Mouse (Mus musculus): ENCODE data around the gene Pfkp.

DNA sequence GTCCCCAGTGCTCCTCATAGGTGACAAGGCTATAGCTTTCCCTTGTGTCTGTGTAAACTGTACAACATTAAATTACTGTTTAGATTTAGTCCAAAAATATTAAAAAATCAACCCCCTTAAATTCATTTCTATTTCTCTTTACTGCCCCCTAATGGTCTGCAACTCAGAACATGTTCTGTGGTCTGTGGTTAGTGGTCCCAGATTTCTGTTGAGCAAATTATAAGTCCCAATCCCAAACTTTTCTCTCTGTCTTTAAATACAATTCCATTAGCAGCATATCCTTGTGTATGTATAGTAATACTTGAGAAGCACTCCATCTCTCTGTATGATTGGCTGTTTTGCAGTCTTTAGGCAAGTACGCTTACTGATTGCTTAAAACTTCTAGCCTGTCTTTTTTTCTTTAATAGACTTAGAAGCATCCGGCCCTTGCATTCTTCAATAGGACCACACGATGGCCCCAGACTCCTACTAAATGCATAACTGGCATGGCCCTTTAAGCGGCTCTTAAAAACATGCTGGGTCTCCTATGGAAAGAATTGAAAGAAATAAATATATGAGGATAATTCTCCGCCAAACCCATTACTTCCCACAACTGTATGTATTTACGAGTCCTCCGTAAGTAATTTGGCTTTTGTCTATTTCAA lies 40.3 kb upstream of the Pfkp start:
- no peak for TF ChIP-seq CTCF (IDR thresholded peaks at IDR 0.05; ENCODE audit: borderline replicate concordance, control insufficient read depth, extremely low read depth, insufficient read depth, low read length, poor library complexity)
- no peak for TF ChIP-seq POLR2A (IDR thresholded peaks at IDR 0.05; ENCODE audit: control insufficient read depth, extremely low read depth, insufficient read depth, low read length, poor library complexity)
